Mouse (Mus musculus): Measurements from ENCODE around the gene 1600012H06Rik.
"Not testable (repeated sequence)": the region's sequence is repeated elsewhere in the genome, so short reads cannot be mapped to it uniquely, and the experiment has no call there.

1600012H06Rik gene

GRCm38 (mm10) chr17:14944551-14944950 lies 1.6 kb downstream of the 1600012H06Rik start:
- no peak for DNase-seq

- DNase-seq, result no peak
Observed at GRCm38 (mm10) chr17:14949161-14949827, 6.3 kb downstream of the 1600012H06Rik start.

- no peak for DNase-seq
Observed at GRCm38 (mm10) chr17:14953452-14953851, 10.5 kb downstream of the 1600012H06Rik start.

- DNase-seq, result no peak
Observed at GRCm38 (mm10) chr17:14958686-14959327, 15.8 kb downstream of the 1600012H06Rik start.

- DNase-seq, result no peak
Observed at GRCm38 (mm10) chr17:14959979-14960378, 17.0 kb downstream of the 1600012H06Rik start.

- DNase-seq, result no peak
Observed at GRCm38 (mm10) chr17:14960520-14960919, 17.5 kb downstream of the 1600012H06Rik start.

- not testable (repeated sequence) for DNase-seq
Observed at GRCm38 (mm10) chr17:14960951-14961556, 18.1 kb downstream of the 1600012H06Rik start, which contains the start of gene Phf10. Gene Phf10 (minus strand): TSS chr17:14961273.

- not testable (repeated sequence) for DNase-seq
Observed at GRCm38 (mm10) chr17:14961557-14962154, 18.7 kb downstream of the 1600012H06Rik start.

- not testable (repeated sequence) for DNase-seq
Observed at GRCm38 (mm10) chr17:14968373-14968913, 25.5 kb downstream of the 1600012H06Rik start.

- not testable (repeated sequence) for DNase-seq
Observed at GRCm38 (mm10) chr17:14977718-14978361, 34.9 kb downstream of the 1600012H06Rik start.

GRCm38 (mm10) chr17:14978362-14979038 lies 35.5 kb downstream of the 1600012H06Rik start, which contains the start of the genes 9030025P20Rik and Gm3417:
Gene 9030025P20Rik (plus strand): TSS chr17:14978468.
Gene Gm3417 (minus strand): TSS chr17:14978790.
- DNase-seq, result not testable (repeated sequence)

GRCm38 (mm10) chr17:14990116-14990702 lies 47.2 kb downstream of the 1600012H06Rik start:
- not testable (repeated sequence) for DNase-seq

- not testable (repeated sequence) for DNase-seq
Observed at GRCm38 (mm10) chr17:14992522-14993138, 49.6 kb downstream of the 1600012H06Rik start.

GRCm38 (mm10) chr17:14993139-14993832 lies 50.3 kb downstream of the 1600012H06Rik start:
- DNase-seq, result not testable (repeated sequence)

- not testable (repeated sequence) for DNase-seq
Observed at GRCm38 (mm10) chr17:14994140-14994539, 51.2 kb downstream of the 1600012H06Rik start.

GRCm38 (mm10) chr17:15000047-15000446 lies 57.1 kb downstream of the 1600012H06Rik start:
- DNase-seq, result not testable (repeated sequence)

- DNase-seq, result not testable (repeated sequence)
Observed at GRCm38 (mm10) chr17:15009088-15009487, 66.1 kb downstream of the 1600012H06Rik start.

Data from right cerebral cortex, adult 18-20 months (tissue).